Mouse (Mus musculus): ENCODE results near the gene Lad1. TPM values are rescaled to one million over a fixed set of nuclear protein-coding genes. Genes with fewer than 3 reads are reported as not detected.

Lad1 gene
- 1 to 10 TPM in 1 of 2 experiments, under 1 TPM in 1; 0.25 to 5.5 TPM for total RNA-seq (2021)
- long read RNA-seq, experiment 1, partial matches to known transcripts = 1 of 2 reads
- long read RNA-seq, experiment 1, other reads (novel, unspliced or antisense) = 0 of 2 reads
- long read RNA-seq, experiment 2, transcript Lad1-201 (10 exons, 2,993 nt) = major isoform, 5 of 7 reads
- long read RNA-seq, experiment 2, partial matches to known transcripts = 1 of 7 reads
- long read RNA-seq, experiment 2, other reads (novel, unspliced or antisense) = 1 of 7 reads

GRCm38 (mm10) chr1:135818481-135819086 is at the start of gene Lad1:
Gene Lad1 (plus strand): TSS chr1:135818598.
- no peak for DNase-seq (ENCODE audit: low spot score in 2 of 2)

DNA sequence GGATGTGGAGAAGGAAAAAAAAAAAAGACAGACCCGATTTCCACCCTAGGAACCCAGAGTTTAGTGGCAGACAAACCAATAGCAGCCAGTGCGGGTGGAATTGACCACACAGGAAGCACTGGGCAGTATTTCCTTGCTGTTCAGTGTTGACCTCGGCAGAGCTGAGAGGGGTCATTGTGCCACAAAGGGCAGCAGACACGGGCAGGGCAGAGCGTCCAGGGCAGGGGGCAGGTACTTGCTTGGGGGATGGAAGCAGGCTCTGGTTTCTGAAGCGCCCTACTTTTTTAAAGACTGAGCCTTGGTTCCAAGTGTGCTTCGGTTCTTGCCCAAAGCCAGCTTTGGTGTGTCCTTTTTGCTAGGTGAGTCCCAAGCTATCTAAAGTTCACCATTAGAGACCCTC is 48.2 kb upstream of the Lad1 start:
- no peak for DNase-seq (ENCODE audit: low spot score in 2 of 2)

DNA sequence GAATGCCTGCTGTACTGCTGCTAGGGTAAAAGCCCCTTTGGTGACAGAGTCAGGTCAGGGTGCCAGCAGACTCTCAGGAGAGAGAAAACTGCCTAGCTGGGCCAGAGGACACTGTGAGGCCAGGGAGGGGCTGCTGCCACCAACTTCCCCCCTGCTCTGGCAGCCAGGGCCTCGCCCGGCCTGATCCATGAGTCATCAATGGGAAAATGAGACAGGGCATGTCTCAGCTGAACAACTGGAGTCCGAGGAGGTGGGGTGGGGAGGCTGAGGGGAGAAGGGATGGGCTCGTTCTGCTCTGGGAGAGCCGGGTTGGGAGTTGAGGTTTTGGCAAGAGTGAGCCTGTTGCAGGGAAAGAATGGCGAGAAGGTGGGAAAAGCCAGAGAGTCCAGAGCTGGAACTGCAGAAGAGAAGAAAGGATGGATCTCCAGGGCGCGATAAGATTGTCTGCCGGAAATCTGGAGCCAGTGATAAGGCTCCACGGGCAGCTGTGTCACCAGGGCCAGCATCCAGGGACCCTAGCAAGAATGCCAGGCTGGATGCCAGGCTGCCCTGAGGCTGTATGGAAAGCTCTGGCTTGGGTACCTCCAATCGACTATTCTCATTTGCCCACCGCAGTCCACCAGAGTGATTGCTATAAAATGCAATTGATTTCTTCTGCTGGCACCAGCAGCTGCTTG is 47.4 kb upstream of the Lad1 start:
- DNase-seq (ENCODE audit: low spot score in 2 of 2) = peak in 1 of 2 experiments; percentile 24

DNA sequence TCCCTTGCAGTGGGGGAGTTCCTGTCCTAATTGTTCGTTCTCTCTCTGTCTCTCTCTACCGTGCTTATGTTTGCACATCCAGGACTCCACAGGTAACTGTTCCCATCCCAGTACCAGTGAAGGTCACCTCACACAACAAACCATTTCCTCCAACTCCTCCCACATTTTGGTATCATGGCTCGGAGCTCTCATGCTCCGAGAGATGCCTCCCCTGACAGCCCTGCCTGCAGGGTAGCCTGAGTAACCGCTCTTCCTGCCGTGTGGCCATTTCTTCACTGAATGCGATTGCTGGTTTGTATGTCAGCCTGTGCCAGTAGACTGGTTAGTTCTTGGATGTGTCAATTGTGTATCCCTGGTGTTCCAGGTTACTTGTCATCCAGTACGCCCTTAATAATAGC is 46.8 kb upstream of the Lad1 start:
- no peak for DNase-seq (ENCODE audit: low spot score in 2 of 2)

- DNase-seq (ENCODE audit: low spot score in 2 of 2) = no peak
Measured at GRCm38 (mm10) chr1:135776596-135776995, 41.8 kb upstream of the Lad1 start.

GRCm38 (mm10) chr1:135777046-135777445 is 41.4 kb upstream of the Lad1 start:
- no peak for DNase-seq (ENCODE audit: low spot score in 2 of 2)

DNA sequence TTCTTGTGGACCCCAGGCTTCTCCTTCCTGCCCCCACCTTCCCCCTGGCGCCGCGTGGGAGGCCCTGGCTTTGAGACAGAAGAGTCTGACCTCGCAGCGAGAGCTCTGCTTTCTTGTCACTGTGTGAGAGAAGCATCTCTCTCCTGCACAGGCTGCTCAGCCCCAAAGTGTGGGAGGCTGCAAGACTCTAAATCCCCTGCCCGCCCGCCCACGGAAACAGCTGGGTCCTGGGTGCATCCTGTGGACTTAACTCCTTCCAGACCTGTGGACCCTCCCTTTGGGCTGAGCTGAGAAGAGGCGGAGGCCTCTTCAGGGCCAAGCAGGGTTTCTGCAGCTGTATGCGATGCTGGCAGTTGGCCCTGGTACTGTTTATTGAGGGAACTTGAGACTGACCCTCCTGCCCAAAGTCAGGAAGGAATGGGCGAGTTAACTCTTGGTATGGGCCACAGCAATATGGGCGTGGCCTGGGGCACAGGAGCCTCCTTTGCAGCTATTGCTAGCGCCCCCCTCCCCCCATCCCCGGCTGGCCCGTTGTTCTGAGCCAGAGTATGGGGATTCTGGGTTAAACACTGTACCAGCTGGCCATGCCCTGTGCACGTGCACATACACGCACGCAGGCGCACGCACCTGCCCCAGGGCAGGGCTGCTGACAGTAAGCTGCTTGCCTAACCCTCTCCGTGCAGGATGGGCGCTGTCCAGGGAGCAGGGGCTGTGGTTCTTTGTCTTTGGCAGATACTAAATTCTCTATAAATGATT is 39.4 kb upstream of the Lad1 start, which contains the start of gene Tnni1:
Gene Tnni1, plus strand, starts transcription at position 655 of the 756 bp plus-strand sequence.
- no peak for DNase-seq (ENCODE audit: low spot score in 2 of 2)

DNA sequence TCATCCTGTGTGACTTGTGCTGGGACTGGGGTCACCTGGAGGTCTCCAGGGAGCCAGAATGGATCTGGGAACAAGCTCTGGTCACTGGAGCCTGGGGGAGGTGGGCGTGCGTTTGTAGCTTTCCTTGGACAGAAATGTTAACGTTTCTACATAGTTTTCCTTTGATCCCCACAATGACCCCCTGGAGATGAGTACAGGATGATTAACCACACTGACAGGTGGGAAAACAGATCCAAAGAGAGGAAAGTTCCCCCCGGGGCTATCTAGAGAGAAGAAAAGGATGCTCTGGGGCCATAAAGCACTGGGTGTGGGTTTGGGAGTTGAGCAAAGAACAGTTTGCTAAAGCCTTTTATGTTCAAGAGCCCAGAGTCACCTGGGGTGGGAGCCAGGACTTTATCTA is 37.7 kb upstream of the Lad1 start:
- no peak for DNase-seq (ENCODE audit: low spot score in 2 of 2)

GRCm38 (mm10) chr1:135781220-135781619 is 37.2 kb upstream of the Lad1 start:
- peak; percentile 40 to 44 for DNase-seq (ENCODE audit: low spot score in 2 of 2)

- no peak for DNase-seq (ENCODE audit: low spot score in 2 of 2)
Measured at GRCm38 (mm10) chr1:135782816-135783215, 35.6 kb upstream of the Lad1 start.

DNA sequence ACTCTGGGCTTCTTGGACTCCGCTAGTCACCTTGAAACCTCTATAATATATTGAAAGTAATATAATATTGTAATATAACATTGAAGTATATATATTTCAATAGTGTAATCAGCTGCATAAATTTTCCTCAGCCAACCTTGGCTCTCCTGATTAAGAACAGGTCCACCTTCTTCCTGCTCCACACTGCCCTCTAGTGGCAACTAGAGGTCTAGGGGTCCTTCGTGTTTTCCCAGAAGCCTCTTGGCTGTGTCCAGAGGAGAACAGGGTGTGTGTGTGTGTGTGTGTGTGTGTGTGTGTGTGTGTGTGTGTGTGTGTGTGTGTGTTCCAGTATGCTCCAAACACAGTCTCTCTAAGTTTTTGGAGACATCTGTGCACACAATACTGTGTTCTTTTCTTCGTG is 30.6 kb upstream of the Lad1 start:
- peak in 1 of 2 experiments; percentile 60 for DNase-seq (ENCODE audit: low spot score in 2 of 2)

DNA sequence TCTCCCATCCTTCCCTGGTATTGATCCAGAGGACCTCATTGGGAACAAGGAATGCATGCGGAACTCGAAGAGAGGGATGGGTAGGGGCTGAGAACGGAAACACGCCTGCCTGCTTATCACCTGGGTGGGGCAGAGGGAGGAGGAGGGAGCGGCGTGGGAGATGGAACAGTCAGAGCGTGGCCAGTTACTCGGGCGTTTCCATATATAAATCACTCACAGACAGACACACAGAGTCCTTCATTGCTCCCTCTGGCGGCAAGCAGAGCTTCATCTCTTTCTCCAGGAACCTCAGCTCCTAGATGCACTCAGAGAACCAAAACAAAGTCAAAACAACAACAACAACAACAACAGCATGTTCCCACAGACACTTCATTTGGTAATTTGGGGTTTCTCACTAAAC is 29.7 kb upstream of the Lad1 start:
- no peak for DNase-seq (ENCODE audit: low spot score in 2 of 2)

- peak; percentile 37 to 64 for DNase-seq (ENCODE audit: low spot score in 2 of 2)
Measured at GRCm38 (mm10) chr1:135789815-135790214, 28.6 kb upstream of the Lad1 start.

GRCm38 (mm10) chr1:135792143-135792939 is 26.1 kb upstream of the Lad1 start:
- DNase-seq (ENCODE audit: low spot score in 2 of 2) = no peak

GRCm38 (mm10) chr1:135793370-135794215 is 24.8 kb upstream of the Lad1 start:
- DNase-seq (ENCODE audit: low spot score in 2 of 2) = no peak

GRCm38 (mm10) chr1:135794216-135795134 is 23.9 kb upstream of the Lad1 start:
- no peak for DNase-seq (ENCODE audit: low spot score in 2 of 2)

DNA sequence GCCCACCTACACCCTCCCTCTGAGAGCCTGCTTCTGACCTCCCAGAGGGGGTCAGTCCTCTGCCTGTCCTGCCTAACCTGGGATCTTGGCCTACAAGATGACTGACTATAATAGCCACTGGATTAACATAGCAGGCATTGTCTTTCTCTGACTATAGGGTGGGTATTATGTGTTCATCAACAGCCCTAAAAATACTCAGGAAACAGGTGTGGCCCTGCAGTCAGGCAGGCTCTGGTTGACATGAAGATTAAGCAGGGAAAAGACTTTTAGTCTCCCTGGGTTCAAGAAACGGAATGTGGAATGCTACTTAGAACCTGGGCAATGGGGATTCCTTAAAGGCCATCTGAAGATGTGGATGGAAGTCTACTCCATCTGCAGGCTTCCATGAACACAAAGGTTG is 19.9 kb upstream of the Lad1 start:
- DNase-seq (ENCODE audit: low spot score in 2 of 2) = no peak

DNA sequence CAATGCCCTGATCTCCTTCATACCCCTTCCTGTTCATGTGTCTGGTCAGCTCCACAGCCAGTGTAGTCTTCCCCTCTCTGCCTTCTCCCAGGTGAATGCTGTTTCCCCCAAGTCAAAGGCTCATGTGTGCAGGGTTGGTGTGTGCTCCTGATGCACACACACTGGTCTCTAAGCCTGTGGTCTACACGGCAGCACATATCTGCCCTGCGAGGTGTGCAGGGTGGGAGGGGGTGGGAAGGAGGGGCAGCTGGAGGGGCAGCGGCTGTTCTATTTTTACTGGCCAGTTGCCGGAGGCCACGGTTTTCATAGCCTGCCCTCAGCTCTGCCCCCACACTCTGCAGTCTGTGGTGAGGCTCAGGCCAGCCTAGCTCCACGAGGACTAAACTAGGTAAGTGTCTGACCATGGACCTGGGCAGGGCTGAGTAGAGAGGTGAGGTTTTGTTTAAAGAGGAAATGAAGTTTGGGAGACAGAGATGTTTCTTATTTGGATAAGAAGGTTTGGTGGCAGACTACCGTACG is 19.2 kb upstream of the Lad1 start:
- DNase-seq (ENCODE audit: low spot score in 2 of 2) = no peak
